Mouse (Mus musculus): Measurements from ENCODE around the gene Usp21. TPM values are rescaled to one million over a fixed set of nuclear protein-coding genes. Genes with fewer than 3 reads are reported as not detected.

Gene Usp21
- polyA plus RNA-seq, 1 experiment from 2014 or later: 63.0 TPM

DNA sequence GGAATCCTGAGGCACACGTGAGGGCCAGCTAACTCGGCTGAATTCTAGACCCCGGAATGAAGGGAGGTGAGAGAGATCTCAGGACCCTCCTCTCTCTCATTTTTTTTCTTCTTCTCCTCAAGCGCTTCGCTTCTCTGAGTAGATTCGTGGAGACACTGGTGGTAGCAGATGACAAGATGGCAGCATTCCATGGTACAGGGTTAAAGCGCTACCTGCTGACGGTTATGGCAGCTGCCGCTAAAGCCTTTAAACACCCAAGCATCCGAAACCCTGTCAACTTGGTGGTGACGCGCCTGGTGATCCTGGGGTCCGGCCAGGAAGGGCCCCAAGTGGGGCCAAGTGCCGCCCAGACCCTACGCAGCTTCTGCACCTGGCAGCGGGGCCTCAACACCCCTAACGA is 35.4 kb downstream of the Usp21 start:
- 57% methylated on average over 17 of the region's 17 CpGs for WGBS
- H3K36me3 ChIP-seq (ENCODE audit: control insufficient read depth, insufficient read depth, low read length): peaks cover 6% of the 10 kb centered on the region; the same call in 1 of the 2 replicates
- no peak overlapping the region for H3K9ac ChIP-seq (ENCODE audit: low read length)
- no peak for ATAC-seq (replicated peaks; ENCODE audit: low FRiP score, low TSS enrichment, low read depth)
- no peak for DNase-seq (ENCODE audit: low spot score)
- H3K4me1 ChIP-seq (replicated peaks; ENCODE audit: control insufficient read depth, insufficient read depth, low read length): peaks cover 36% of the 10 kb centered on the region
- no peaks in the 10 kb centered on the region for H3K27me3 ChIP-seq (replicated peaks; ENCODE audit: control insufficient read depth, insufficient read depth, low read length)
- H3K9me3 ChIP-seq (ENCODE audit: control insufficient read depth, low read length): no peaks in the 10 kb centered on the region
- H3K27ac ChIP-seq (ENCODE audit: low read depth): peak overlapping the region; percentile 49; the same call in 1 of the 2 replicates
- H3K4me3 ChIP-seq (ENCODE audit: low read depth, low read length): peak overlapping the region; percentile 28; the same call in 1 of the 2 replicates
- H3K4me2 ChIP-seq (ENCODE audit: low read length): peak overlapping the region; percentile 60

DNA sequence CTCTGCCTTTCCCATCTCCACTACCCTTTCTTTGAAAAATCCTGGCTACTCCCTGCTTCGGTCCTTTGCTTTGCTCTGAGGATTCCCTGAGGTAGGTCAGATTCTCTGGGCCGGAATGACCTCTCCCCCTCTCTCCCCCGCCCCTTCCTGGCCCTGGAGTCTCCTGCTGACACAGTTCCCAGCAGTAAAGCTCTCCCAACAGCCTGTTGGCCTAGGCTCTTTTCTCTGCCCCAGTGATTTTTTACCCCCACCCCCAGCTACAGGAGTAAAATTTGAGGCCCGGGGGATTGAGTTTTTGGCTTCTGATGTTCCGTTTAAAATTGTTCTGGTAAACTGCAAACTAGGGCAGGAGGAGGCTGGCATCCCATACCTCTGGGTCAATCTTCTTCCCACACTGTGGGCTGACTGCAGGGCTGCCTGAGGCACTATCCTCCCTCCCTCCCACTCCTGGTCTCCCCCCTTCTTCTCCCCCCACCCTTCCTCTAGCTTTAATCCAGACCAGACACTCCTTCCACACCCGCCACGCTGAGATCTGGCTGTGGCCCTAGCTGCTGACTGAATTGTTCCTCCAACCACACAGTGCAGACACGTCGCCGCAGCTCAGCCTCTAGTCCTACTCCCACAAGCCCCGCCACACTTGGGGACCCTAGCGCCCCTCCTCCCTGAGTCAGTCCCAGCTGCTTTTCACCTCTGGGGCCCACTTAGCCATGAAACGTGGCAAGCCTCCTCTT is 36.0 kb downstream of the Usp21 start:
- no peak for ATAC-seq (replicated peaks; ENCODE audit: low FRiP score, low TSS enrichment, low read depth)
- peaks cover 36% of the 10 kb centered on the region for H3K4me1 ChIP-seq (replicated peaks; ENCODE audit: control insufficient read depth, insufficient read depth, low read length)
- peak overlapping the region; percentile 60 for H3K4me2 ChIP-seq (ENCODE audit: low read length)
- H3K9me3 ChIP-seq (ENCODE audit: control insufficient read depth, low read length): no peaks in the 10 kb centered on the region
- DNase-seq (ENCODE audit: low spot score): peak; percentile 64
- no peaks in the 10 kb centered on the region for H3K27me3 ChIP-seq (replicated peaks; ENCODE audit: control insufficient read depth, insufficient read depth, low read length)
- H3K9ac ChIP-seq (ENCODE audit: low read length): no peak overlapping the region
- H3K36me3 ChIP-seq (ENCODE audit: control insufficient read depth, insufficient read depth, low read length): peaks cover 6% of the 10 kb centered on the region; the same call in 1 of the 2 replicates
- 14% methylated on average over 13 of the region's 13 CpGs for WGBS
- H3K27ac ChIP-seq (ENCODE audit: low read depth): peak overlapping the region; percentile 49; the same call in 1 of the 2 replicates
- H3K4me3 ChIP-seq (ENCODE audit: low read depth, low read length): peak overlapping the region; percentile 28

DNA sequence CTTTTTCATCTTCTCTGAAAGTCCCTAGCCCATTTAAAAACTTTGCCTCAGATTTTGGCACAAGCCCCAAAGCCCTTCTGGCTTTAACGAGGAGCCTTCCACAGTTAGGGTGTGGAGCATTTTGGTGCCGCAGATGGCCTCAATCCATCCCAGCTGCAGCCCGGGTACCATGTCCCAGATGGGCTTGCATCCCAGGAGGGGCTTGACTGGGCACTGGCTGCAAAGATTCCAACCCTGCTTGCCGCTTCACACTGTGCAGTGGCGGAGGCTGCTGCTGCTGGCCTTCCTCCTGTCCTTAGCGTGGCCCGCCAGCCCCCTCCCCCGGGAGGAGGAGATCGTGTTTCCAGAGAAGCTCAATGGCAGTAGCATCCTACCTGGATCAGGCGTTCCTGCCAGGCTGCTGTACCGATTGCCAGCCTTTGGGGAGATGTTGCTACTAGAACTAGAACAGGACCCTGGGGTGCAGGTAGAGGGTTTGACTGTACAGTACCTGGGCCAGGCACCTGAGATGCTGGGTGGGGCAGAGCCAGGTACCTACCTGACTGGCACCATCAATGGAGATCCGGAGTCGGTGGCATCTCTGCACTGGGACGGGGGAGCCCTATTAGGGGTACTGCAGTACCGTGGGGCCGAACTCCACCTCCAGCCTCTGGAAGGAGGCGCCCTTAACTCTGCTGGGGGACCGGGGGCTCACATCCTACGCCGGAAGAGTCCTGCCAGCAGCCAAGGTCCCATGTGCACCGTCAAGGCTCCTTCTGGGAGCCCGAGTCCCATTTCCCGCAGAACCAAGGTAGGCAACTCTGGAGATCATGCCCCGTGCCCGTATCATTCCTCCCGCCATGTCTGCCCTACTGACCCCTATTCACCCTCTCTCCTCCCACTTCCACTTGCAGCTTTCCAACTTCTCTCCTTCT is 36.9 kb downstream of the Usp21 start, which contains the start of gene Ndufs2:
Gene Ndufs2, minus strand, starts transcription at position 709 of the 914 bp plus-strand sequence.
- Histone ChIP-seq H3K9ac (ENCODE audit: low read length) (peak within 1 kb of the TSS; percentile 25), H3K4me1 (replicated peaks; ENCODE audit: control insufficient read depth, insufficient read depth, low read length) (peaks cover 41% of the 10 kb centered on the region), H3K9me3 (ENCODE audit: control insufficient read depth, low read length) (no peaks in the 10 kb centered on the region), H3K4me2 (ENCODE audit: low read length) (peak within 1 kb of the TSS; percentile 60), H3K4me3 (ENCODE audit: low read depth, low read length) (peak within 1 kb of the TSS; percentile 28), H3K36me3 (ENCODE audit: control insufficient read depth, insufficient read depth, low read length) (peaks cover 1% of the 10 kb centered on the region; the same call in 1 of the 2 replicates), H3K27me3 (replicated peaks; ENCODE audit: control insufficient read depth, insufficient read depth, low read length) (no peaks in the 10 kb centered on the region), H3K27ac (ENCODE audit: low read depth) (peak within 1 kb of the TSS; percentile 62)
- WGBS: 24% methylated on average over 26 of the region's 26 CpGs
- no peak for ATAC-seq (replicated peaks; ENCODE audit: low FRiP score, low TSS enrichment, low read depth)
- no peak for DNase-seq (ENCODE audit: low spot score)

DNA sequence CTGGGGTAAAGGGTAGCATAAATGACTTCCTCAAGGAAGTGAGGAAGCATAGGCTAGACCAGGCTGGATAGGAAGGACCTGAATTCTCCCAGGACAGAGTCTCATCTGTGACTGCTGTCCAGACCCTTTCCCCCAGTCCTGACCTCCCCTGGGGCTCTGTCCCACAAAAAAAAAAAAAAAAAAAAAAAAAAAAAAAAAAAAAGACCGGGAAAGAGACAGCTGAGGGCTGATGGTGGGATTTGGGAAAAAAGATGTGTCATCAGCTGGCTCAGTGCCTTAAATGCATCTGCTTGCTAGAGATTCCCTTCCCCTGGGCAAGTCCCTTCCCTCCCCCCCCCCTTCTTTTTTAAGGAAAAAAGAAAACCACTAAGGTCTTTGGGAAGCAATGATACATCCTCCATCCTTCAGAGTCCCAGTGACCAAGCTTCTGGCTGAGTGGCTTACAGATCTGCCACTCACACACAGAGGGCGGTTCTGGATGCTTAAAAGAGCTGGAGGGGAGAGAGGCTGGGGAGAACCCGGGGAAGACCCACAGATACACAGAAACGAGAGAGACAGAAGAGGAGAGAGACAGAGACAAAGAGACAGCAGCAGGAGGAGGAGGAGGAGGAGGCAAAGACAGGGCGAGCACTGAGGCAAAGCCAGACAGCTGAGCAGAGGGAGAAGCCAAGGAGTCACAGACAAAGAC is 37.7 kb downstream of the Usp21 start, which contains the start of gene Adamts4:
Gene Adamts4, plus strand, starts transcription at position 509 of the 688 bp plus-strand sequence.
- Histone ChIP-seq H3K27me3 (replicated peaks; ENCODE audit: control insufficient read depth, insufficient read depth, low read length) (no peaks in the 10 kb centered on the region), H3K27ac (ENCODE audit: low read depth) (peak within 1 kb of the TSS; percentile 71), H3K4me1 (replicated peaks; ENCODE audit: control insufficient read depth, insufficient read depth, low read length) (peaks cover 47% of the 10 kb centered on the region), H3K4me3 (ENCODE audit: low read depth, low read length) (peak within 1 kb of the TSS; percentile 28), H3K36me3 (ENCODE audit: control insufficient read depth, insufficient read depth, low read length) (0 out of 2 replicates have a peak, but pooled peaks cover 7% of the 10 kb centered on the region), H3K4me2 (ENCODE audit: low read length) (peak within 1 kb of the TSS; percentile 60), H3K9me3 (ENCODE audit: control insufficient read depth, low read length) (no peaks in the 10 kb centered on the region), H3K9ac (ENCODE audit: low read length) (peak within 1 kb of the TSS; percentile 25)
- 29% methylated on average over 4 of the region's 5 CpGs for WGBS
- ATAC-seq (replicated peaks; ENCODE audit: low FRiP score, low TSS enrichment, low read depth) (no peak), DNase-seq (ENCODE audit: low spot score) (peak; percentile 62)

DNA sequence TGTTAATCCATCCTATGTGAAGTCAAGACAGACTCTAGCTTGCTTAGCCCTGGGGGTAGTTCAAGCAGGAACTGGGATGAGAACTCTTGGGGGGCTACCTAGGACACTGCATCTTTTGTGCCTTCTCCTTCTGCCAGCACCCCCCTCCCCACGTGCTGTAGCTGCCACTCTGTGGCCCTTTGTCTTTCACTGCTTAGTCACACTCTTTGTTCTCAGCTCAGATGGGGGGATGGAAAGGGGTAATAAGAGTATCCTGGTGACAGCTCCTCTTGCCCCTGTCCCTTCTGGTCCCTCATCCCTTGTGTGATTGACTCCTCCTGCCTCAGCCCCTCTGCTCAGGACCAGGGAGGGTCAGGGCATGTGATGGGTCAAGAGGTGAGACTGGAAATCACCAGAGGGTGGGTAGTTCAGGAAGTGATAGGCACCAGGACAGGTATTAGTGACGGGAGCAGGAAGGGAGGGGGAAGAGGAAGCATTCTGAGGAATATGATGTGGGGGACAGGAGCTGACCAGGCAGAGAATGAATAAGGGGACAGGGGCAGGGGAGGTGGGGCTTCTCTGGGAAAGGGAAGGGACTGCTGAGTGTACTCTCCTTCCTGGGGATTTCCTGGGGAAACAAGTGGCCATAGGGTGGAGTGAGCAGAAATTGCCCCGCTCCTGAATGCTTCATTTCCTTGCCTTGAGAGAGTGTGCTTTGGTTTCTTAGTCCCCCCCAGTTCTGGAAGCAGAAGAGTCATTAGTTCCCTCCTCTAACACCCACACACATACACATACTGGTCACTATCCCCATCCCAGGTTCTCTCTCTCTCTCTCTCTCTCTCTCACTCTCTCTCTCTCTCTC is 39.2 kb downstream of the Usp21 start:
- Histone ChIP-seq H3K27me3 (replicated peaks; ENCODE audit: control insufficient read depth, insufficient read depth, low read length) (no peaks in the 10 kb centered on the region), H3K27ac (ENCODE audit: low read depth) (peak overlapping the region; percentile 92), H3K4me1 (replicated peaks; ENCODE audit: control insufficient read depth, insufficient read depth, low read length) (peaks cover 47% of the 10 kb centered on the region), H3K4me3 (ENCODE audit: low read depth, low read length) (no peak overlapping the region), H3K4me2 (ENCODE audit: low read length) (no peak overlapping the region; the same call in 1 of the 2 replicates), H3K36me3 (ENCODE audit: control insufficient read depth, insufficient read depth, low read length) (peaks cover 16% of the 10 kb centered on the region; the same call in 1 of the 2 replicates), H3K9ac (ENCODE audit: low read length) (no peak overlapping the region), H3K9me3 (ENCODE audit: control insufficient read depth, low read length) (no peaks in the 10 kb centered on the region)
- no peak for DNase-seq (ENCODE audit: low spot score)
- WGBS: 42% methylated on average over 2 of the region's 3 CpGs
- ATAC-seq (replicated peaks; ENCODE audit: low FRiP score, low TSS enrichment, low read depth): no peak

DNA sequence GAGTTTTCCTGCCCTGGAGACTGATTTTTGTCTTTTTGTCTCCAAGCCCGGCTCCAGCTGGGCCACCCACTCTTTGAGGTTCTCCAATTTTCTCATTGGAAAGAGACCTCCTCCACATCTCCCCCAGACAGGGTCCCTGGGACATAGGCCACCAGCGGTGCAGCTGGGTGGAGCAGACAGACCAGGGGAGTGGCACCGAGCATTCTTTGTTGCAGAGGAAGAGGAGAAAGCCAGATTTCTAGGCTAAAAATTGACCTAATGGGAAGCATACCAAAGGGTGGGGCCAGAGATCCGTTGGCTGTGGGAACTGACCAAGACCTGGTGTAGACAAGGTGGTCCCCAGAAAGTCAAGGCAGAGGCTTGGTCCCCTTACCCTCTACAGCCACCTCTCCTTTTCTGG is 39.9 kb downstream of the Usp21 start:
- H3K4me1 ChIP-seq (replicated peaks; ENCODE audit: control insufficient read depth, insufficient read depth, low read length): peaks cover 47% of the 10 kb centered on the region
- H3K9me3 ChIP-seq (ENCODE audit: control insufficient read depth, low read length): no peaks in the 10 kb centered on the region
- ATAC-seq (replicated peaks; ENCODE audit: low FRiP score, low TSS enrichment, low read depth): no peak

DNA sequence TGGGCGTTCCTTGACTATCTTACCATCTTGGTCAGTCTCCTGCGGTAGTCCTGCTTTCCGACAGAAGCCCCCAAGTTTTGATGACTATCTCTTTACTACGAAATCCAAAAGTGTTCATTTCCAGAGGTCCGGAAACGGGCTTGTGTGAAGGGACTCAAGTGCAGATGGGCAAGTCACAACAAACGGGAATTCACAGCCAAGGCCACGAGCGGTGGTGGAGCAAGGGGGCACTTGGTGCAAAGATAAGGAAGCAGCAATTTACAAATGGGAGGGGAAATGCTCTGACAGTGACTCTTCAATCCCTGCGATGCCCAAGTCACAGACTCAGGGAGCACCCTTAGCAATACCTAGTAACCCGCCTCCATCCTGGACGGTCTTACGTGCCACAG is 40.3 kb downstream of the Usp21 start:
- Histone ChIP-seq H3K4me3 (ENCODE audit: low read depth, low read length) (peak overlapping the region; percentile 89), H3K4me1 (replicated peaks; ENCODE audit: control insufficient read depth, insufficient read depth, low read length) (peaks cover 47% of the 10 kb centered on the region), H3K27ac (ENCODE audit: low read depth) (peak overlapping the region; percentile 92), H3K27me3 (replicated peaks; ENCODE audit: control insufficient read depth, insufficient read depth, low read length) (no peaks in the 10 kb centered on the region), H3K36me3 (ENCODE audit: control insufficient read depth, insufficient read depth, low read length) (peaks cover 28% of the 10 kb centered on the region), H3K9ac (ENCODE audit: low read length) (peak overlapping the region; percentile 50), H3K9me3 (ENCODE audit: control insufficient read depth, low read length) (no peaks in the 10 kb centered on the region), H3K4me2 (ENCODE audit: low read length) (peak overlapping the region; percentile 69)
- DNase-seq (ENCODE audit: low spot score): no peak
- WGBS: 11% methylated on average over 13 of the region's 13 CpGs
- ATAC-seq (replicated peaks; ENCODE audit: low FRiP score, low TSS enrichment, low read depth): no peak

More for the DNA sequence above, 39.9 kb downstream of the Usp21 start:
- peak overlapping the region; percentile 92 for H3K27ac ChIP-seq (ENCODE audit: low read depth)
- no peak for DNase-seq (ENCODE audit: low spot score)
- peak overlapping the region; percentile 89 for H3K4me3 ChIP-seq (ENCODE audit: low read depth, low read length)
- no peaks in the 10 kb centered on the region for H3K27me3 ChIP-seq (replicated peaks; ENCODE audit: control insufficient read depth, insufficient read depth, low read length)
- H3K36me3 ChIP-seq (ENCODE audit: control insufficient read depth, insufficient read depth, low read length): peaks cover 23% of the 10 kb centered on the region
- WGBS: 43% methylated on average over 4 of the region's 4 CpGs
- H3K9ac ChIP-seq (ENCODE audit: low read length): peak overlapping the region; percentile 50; the same call in 1 of the 2 replicates
- H3K4me2 ChIP-seq (ENCODE audit: low read length): peak overlapping the region; percentile 69
